Mouse (Mus musculus): ENCODE data around the gene Fam24b.

Gene Fam24b

DNA sequence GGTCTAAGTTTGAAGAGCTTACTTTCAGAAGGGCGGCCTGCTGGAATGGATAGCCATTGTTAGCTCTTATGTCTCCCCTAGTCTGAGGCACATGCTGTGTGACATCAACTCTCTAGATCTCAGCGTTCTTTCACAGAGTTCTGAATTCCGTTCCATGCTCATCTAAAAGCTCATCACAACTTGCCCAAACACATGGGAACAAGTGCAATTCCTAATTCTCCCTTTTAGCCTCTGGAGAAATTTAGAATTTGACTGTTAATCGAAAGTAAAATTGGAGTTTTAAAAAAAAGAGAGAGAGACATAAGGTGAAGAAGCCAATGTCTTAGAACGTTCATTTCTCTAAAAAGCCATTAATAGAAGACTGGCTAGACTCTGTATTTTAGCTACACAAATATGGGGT lies at the start of gene Fam24b:
Fam24b (minus strand) TSS at position 101 of the 400 bp plus-strand sequence.
- H3K36me3 ChIP-seq (ENCODE audit: control insufficient read depth, insufficient read depth, low read length, poor library complexity, severe bottlenecking), result no peaks in the 10 kb centered on the region
- DNase-seq (ENCODE audit: low read depth, low spot score), result no peak
- no peaks in the 10 kb centered on the region for H3K27me3 ChIP-seq (ENCODE audit: control insufficient read depth, insufficient read depth, low read length, poor library complexity, severe bottlenecking)

DNA sequence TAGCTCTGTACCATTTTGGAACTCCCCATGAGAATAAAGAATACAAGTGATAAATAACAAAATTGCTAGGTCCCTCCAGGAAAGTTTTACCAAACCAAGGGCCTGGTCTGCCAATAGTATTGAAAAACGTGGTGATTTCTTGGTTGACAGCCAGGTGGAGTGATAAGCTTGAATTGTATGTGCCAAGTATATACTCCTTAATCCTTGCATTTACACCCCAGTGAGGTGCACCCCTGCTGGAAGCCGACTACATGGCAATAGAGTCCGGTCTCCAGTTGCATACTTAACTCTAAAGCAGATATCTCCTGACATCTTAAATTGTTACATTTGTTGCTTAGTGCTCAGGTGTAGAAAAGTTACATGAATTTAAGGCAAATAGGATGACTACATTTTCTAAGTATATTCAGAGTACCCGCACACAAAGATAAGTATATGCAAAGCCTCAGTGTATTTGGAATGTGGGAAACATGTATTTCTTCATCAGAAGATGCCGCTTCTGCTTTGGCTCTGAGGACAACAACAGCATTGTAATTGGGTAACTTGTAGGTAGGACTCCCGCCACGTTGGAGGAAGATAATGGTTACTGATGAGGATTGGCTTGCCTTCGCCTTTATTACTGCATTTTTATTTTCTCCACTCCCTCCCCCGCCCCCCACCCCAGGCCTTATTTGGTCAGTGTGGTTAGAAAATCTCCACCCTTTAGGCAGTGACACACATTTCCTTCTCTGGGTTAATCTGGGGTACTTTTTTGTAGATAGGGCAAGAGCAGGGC lies 42.8 kb upstream of the Fam24b start:
- Histone ChIP-seq H3K27me3 (ENCODE audit: control insufficient read depth, insufficient read depth, low read length, poor library complexity, severe bottlenecking) (no peaks in the 10 kb centered on the region), H3K36me3 (ENCODE audit: control insufficient read depth, insufficient read depth, low read length, poor library complexity, severe bottlenecking) (no peaks in the 10 kb centered on the region)
- DNase-seq (ENCODE audit: low read depth, low spot score), result peak; percentile 25

DNA sequence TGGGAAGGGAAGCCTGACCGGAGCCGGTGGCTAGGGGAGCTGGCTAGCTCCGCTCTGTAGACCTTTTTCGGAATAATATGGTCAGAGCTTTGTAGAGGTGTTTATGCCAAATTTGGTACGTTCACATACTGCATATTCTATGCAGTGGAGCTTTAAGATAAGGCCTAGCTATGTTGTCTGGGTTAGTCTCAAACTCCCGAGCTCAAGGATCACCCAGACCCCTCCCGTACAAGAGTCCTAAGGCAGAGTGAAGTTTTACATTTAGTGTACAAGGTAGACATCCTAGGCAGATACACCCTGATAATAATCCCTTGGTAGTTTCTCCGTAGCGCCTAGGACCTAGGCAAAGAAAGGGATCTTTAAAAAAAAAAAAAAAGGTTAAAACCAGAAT lies 42.1 kb upstream of the Fam24b start:
- H3K36me3 ChIP-seq (ENCODE audit: control insufficient read depth, insufficient read depth, low read length, poor library complexity, severe bottlenecking), result no peaks in the 10 kb centered on the region
- H3K27me3 ChIP-seq (ENCODE audit: control insufficient read depth, insufficient read depth, low read length, poor library complexity, severe bottlenecking), result no peaks in the 10 kb centered on the region
- no peak for DNase-seq (ENCODE audit: low read depth, low spot score)

DNA sequence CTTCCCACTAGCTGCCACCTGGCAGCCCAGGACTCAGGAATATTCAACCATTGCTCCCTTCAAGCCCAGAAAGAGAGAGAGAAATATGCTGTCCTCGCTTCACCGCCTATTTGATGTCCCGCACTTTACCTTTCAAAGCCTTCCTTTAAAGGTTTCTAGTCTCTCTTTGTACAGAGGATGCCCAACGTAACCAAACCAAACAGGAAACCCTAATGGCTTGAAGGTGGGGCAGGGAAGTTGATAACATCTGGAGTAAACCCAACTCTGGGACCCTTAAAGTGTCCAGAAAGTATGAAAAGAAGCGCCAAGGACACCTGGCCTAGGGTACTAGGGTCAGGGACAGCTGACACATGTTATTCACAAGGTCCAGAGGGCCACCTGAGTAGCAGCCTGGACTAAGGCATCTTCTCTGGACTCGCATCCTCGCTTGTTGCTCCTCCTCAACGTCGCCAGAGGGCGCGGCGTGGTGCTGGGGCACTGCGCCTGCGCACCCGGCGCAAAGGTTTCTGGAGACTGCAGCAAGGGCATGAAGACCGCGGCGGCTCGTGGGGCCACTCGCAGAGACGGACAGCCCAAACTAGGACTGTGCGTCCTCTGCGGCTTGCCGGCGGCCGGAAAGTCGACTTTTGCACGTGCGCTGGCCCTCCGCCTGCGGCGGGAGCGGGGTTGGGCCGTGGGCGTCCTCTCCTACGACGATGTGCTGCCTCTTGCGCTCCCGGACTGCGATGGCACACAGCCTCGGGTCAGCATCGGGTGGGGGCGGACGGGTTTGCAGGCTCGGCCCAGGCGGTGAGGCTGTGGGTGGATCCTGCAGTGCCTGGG lies 41.5 kb upstream of the Fam24b start, which contains the start of gene Pstk:
Pstk (plus strand) TSS at position 494 of the 822 bp plus-strand sequence.
- DNase-seq (ENCODE audit: low read depth, low spot score), result peak; percentile 93
- Histone ChIP-seq H3K36me3 (ENCODE audit: control insufficient read depth, insufficient read depth, low read length, poor library complexity, severe bottlenecking) (no peaks in the 10 kb centered on the region), H3K27me3 (ENCODE audit: control insufficient read depth, insufficient read depth, low read length, poor library complexity, severe bottlenecking) (no peaks in the 10 kb centered on the region)

DNA sequence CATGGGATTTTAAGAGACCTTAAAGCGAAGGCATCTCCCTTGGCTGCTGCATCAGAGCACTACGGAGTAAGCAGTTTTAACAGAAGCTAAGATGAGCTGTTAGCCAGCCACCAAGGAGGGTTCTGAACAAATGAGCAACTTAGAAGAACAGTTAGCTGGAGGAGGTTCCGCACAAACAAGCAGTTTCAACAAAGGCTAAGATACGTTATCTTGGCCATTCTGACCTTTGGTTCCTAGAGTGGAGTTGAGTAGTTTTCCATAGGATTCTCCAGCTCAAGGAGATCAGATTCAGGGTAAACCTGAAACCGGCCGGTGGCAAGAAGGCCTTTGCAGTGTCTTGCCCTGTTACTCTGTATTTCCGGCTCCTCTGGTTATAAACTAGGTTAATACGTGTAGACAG lies 34.8 kb upstream of the Fam24b start:
- no peaks in the 10 kb centered on the region for H3K27me3 ChIP-seq (ENCODE audit: control insufficient read depth, insufficient read depth, low read length, poor library complexity, severe bottlenecking)
- no peak for DNase-seq (ENCODE audit: low read depth, low spot score)
- no peaks in the 10 kb centered on the region for H3K36me3 ChIP-seq (ENCODE audit: control insufficient read depth, insufficient read depth, low read length, poor library complexity, severe bottlenecking)

DNA sequence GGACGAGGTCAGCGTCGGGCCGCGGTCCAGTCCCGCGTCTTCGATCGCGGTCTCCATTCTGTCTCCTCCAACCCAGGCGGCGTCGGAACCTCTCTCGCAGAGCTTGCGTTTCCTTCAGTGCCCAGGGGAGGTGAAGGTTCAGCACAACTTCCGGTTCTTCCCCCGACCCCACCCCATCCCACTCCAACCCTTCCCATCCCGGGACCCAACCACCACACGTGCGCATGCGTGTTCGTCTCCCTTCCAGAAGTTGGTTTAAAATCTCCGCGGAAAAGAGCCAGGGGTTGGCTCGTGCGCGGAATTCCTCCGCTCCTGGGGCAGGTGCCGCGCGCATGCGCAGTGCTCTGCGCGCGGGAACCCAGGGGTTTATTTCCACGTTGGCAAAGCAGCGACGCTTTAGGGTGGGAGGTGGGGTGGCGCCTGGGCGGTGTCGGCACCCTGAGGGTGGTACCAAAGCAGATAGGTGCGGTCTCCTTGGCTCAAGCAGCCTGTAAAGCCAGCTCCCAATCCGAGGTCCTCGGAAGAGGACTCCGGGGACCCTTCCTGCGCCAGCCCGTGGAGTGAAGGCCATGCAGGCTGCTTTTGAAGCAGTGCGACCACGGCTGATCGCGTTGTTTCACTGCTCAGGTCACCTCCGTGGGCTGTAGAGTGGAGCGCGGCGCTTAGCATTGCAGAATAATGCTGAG lies 33.4 kb upstream of the Fam24b start, which contains the start of gene 2310057M21Rik:
2310057M21Rik (minus strand) TSS at position 145 of the 686 bp plus-strand sequence.
- H3K27me3 ChIP-seq (ENCODE audit: control insufficient read depth, insufficient read depth, low read length, poor library complexity, severe bottlenecking), result no peaks in the 10 kb centered on the region
- H3K36me3 ChIP-seq (ENCODE audit: control insufficient read depth, insufficient read depth, low read length, poor library complexity, severe bottlenecking), result no peaks in the 10 kb centered on the region
- peak; percentile 89 for DNase-seq (ENCODE audit: low read depth, low spot score)

DNA sequence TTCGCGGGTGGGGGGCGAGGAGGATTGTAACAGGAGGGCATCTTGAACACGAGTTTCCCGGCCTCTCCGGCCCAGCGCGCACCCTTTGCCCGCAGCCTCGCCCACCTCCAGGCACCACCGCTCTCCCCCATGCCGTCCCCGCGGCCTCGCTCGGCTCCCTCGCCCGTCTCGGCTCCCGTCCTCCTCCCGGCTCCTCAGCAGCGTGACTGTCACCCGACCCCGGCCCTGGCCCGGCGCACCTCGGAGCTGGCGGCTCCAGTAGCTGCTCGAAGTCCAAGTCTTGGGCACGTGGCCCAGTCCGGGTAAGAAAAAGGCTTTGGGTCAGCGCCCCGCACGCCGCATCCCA lies 32.9 kb upstream of the Fam24b start:
- DNase-seq (ENCODE audit: low read depth, low spot score), result no peak
- Histone ChIP-seq H3K36me3 (ENCODE audit: control insufficient read depth, insufficient read depth, low read length, poor library complexity, severe bottlenecking) (peaks cover 2% of the 10 kb centered on the region; the same call in 1 of the 2 replicates), H3K27me3 (ENCODE audit: control insufficient read depth, insufficient read depth, low read length, poor library complexity, severe bottlenecking) (no peaks in the 10 kb centered on the region)

DNA sequence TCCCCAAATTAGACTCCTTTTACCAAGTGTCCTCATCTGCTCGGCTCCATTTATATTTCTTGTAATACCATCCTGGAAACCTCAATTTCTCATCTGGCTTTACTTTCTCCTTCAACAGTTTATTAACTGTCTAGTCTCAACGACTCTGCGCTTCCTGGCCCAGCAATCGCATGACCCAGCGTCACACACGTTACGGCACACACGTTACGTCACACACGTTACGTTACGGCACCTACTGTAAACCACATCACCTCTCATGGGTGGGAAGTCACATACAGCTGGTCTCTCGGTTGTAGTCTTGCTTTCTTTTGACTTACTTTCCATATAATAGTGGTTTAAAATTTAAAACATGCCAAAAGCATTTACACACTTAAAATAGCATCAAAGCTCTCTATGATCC lies 26.8 kb upstream of the Fam24b start:
- no peaks in the 10 kb centered on the region for H3K27me3 ChIP-seq (ENCODE audit: control insufficient read depth, insufficient read depth, low read length, poor library complexity, severe bottlenecking)
- no peak for DNase-seq (ENCODE audit: low read depth, low spot score)
- peaks cover 6% of the 10 kb centered on the region; the same call in 1 of the 2 replicates for H3K36me3 ChIP-seq (ENCODE audit: control insufficient read depth, insufficient read depth, low read length, poor library complexity, severe bottlenecking)

DNA sequence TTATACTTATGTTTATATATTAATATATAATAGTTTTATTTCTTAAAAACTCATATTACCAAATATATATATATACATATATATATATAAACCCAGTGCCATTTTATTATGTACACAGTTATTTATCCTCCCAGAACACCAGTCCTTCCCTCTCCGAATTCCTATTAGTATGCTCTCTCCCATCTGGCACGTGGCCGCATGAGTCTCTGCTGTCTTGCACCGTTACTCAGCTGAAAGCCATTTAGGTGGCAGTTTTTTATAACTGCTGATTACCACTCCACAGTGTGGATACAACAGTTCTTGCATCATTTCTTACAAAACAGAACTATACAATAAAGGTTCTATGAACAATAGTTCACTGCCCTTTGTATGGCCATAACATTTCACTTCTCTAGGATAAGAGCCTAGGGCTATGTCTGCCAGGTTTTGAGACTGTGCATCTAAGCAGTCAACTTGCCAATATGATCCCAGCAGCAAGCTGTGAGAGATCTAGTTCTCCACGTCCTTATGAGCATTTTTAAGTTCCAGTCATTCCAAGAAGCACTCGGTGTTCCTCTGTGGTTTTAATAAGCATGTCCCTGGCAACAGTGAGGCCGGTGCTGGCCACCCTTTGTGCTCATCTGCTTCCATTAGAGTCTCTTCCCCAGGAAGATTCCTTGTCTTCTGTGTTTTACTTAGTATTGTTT lies 16.7 kb upstream of the Fam24b start:
- peaks cover 11% of the 10 kb centered on the region for H3K36me3 ChIP-seq (ENCODE audit: control insufficient read depth, insufficient read depth, low read length, poor library complexity, severe bottlenecking)
- H3K27me3 ChIP-seq (ENCODE audit: control insufficient read depth, insufficient read depth, low read length, poor library complexity, severe bottlenecking), result no peaks in the 10 kb centered on the region
- DNase-seq (ENCODE audit: low read depth, low spot score), result no peak

DNA sequence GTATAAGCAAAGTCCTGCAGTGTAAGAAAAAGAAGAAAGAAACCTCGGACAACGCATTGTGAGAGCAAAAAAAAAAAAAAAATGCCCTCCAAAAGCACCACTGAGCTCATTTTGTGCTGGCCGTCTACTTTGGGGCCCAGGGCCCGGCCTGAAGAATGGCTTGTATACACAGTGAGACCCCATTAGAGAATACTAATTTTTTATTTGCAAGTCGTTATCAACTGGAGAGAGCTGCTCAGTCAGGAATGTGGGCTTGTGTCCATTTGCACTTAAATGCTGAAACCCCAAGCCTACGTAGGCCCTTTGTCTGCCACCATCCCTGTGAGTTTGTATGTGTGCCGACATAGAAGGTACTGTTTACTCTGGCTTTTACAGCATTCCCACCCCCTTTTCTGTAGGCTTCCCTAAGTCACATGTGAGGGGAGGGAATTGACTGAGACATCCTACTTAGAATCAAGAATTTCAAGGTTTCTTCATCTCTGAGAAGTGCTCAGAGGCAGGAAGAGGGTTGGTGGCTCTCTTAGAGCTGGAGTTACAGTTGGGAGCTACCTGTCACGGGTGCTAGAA lies 8.3 kb upstream of the Fam24b start:
- no peak for DNase-seq (ENCODE audit: low read depth, low spot score)
- no peaks in the 10 kb centered on the region for H3K27me3 ChIP-seq (ENCODE audit: control insufficient read depth, insufficient read depth, low read length, poor library complexity, severe bottlenecking)
- peaks cover 2% of the 10 kb centered on the region; the same call in 1 of the 2 replicates for H3K36me3 ChIP-seq (ENCODE audit: control insufficient read depth, insufficient read depth, low read length, poor library complexity, severe bottlenecking)

DNA sequence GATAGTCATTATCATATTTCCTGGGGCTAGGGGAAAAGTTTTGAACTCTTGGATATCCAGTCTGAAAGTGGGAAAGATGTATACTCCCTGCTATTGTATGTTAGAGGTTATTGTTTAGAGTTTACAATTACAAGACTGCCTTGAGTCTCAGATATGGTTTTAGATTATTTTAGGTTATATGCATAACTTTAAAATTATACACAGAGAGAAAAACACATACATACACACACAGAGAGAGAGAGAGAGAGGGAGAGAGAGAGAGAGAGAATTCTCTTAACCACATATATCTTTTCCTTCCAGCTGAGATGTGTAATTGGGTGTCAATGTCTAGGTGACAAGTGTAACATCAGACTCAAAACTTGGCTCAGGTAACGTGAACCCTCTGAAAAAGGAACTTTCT lies 4.2 kb upstream of the Fam24b start, which contains the start of gene Fam24a:
Fam24a (plus strand) TSS at position 301 of the 400 bp plus-strand sequence.
- no peaks in the 10 kb centered on the region for H3K36me3 ChIP-seq (ENCODE audit: control insufficient read depth, insufficient read depth, low read length, poor library complexity, severe bottlenecking)
- DNase-seq (ENCODE audit: low read depth, low spot score), result no peak
- H3K27me3 ChIP-seq (ENCODE audit: control insufficient read depth, insufficient read depth, low read length, poor library complexity, severe bottlenecking), result no peaks in the 10 kb centered on the region

DNA sequence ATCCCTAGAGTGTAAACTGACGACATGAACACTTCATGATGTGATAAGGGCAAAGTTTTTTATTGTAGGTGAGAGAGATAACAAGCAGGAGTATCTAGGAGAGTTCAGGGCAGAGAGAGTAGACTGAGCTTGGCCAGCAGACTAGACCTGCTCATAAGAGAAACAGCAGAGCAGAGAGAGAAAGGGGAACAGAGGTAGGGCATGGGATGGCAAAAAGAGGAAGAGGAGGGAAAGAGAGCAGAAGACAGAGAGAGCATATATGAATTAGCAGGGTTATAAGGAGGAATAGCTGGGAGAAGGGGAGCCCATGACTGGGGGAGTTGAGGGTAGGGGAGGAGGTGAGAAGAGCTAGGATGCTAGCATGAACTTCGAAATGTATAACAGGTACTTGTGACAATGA lies 2.4 kb upstream of the Fam24b start:
- H3K27me3 ChIP-seq (ENCODE audit: control insufficient read depth, insufficient read depth, low read length, poor library complexity, severe bottlenecking), result no peaks in the 10 kb centered on the region
- no peaks in the 10 kb centered on the region for H3K36me3 ChIP-seq (ENCODE audit: control insufficient read depth, insufficient read depth, low read length, poor library complexity, severe bottlenecking)
- no peak for DNase-seq (ENCODE audit: low read depth, low spot score)

DNA sequence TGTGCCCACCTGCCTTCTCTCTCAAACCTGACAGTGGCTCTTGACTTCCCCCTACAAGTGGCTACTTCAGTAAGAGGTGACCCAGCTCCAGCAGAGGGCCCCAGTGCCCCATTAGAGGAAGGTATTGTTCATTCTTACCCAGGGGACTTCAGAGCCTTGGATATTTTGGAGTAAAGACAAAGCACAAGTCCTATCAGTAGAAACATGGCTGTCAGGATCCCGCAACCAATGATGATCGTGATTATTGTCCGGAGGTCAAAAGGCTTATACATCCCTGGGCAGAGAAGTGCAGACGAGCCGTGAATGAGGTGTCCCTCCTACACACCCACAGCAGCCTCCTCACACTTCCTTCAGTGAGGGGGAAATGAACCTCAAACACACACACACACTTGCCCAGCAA lies 2.3 kb downstream of the Fam24b start:
- Histone ChIP-seq H3K36me3 (ENCODE audit: control insufficient read depth, insufficient read depth, low read length, poor library complexity, severe bottlenecking) (no peaks in the 10 kb centered on the region), H3K27me3 (ENCODE audit: control insufficient read depth, insufficient read depth, low read length, poor library complexity, severe bottlenecking) (no peaks in the 10 kb centered on the region)
- no peak for DNase-seq (ENCODE audit: low read depth, low spot score)

DNA sequence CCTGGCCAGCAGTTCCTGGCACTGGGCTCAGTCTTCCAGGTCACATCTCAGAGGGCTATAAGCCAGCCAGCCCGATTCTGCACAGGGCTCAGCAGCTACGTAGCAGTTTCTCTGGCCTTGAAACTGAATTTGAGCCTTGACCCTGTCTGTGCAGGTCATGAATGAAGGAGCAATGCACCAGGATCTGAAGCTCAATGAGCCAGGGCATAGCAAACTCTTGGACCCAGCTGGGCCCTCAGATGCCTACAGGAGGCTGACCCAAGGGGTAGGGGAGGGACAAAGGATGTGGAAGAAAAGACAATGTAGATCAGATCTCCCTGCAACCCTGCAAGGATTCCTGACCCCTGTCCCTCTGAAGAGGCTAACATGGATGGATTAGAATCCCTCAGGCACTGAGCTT lies 7.1 kb downstream of the Fam24b start, which contains the start of gene Cuzd1:
Cuzd1 (minus strand) TSS at position 101 of the 400 bp plus-strand sequence.
- Histone ChIP-seq H3K27me3 (ENCODE audit: control insufficient read depth, insufficient read depth, low read length, poor library complexity, severe bottlenecking) (no peaks in the 10 kb centered on the region), H3K36me3 (ENCODE audit: control insufficient read depth, insufficient read depth, low read length, poor library complexity, severe bottlenecking) (no peaks in the 10 kb centered on the region)
- DNase-seq (ENCODE audit: low read depth, low spot score), result no peak

All from splenic B cell, adult 2 months (primary cell).